9 mouse cellular contexts compared by ENCODE assay signal in genomic region chr11:104096536-104096935, GRCm38 (mm10).
"Had no signal": no experiment of that assay in that cellular context is flagged by ENCODE, and none has a peak within 500 bp of the region (broad histone marks: within the 10 kb centered on the region; RNA-seq: fewer than 3 reads in every experiment).

No protein-coding gene starts in this region.

- DNase-seq: kidney, adult 18-20 months; kidney, adult 9 months; kidney, postnatal 14 days; left cerebral cortex, postnatal 4 days; liver, postnatal 0 days; lung, embryonic 14.5 days; thymus, adult 18-20 months; thymus, postnatal 14 days; thymus, postnatal 4 days had no signal
